ENCODE assay signal across 8 mouse cellular contexts in the genomic region with DNA sequence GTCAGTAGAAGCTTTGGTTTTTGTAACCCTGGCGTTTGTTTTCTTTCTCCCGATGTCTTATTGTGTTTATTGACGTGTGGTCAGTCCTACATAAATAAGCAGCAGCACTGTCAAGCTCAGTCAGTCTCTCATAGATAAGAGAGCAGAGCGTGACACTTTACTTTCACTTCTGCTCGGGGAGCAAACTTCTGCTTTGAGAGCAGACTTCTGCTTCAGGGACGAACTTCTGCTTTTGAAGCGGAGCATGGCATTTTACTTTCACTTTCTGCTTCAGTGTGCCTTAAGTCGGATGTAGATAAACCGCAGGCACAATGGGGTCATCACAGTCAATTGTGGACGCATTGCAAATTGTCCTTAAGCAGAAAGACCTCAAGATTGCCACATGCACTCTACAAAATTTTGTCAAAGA.
DNase-seq lines count a peak whose midpoint lies in the region; ATAC-seq lines count a peak whose summit lies in the region.

No protein-coding gene starts in this region.

- H3K4me3 ChIP-seq in liver, embryonic 13.5 days (replicated peaks) = peak overlapping the region; percentile 44
- H3K4me3 ChIP-seq in forebrain, embryonic 13.5 days = no peak overlapping the region
- H3K4me3 ChIP-seq in hindbrain, embryonic 16.5 days (ENCODE audit: low read length) = no peak overlapping the region

- H3K9ac ChIP-seq in liver, embryonic 13.5 days = no peak overlapping the region
- no peak overlapping the region for H3K9ac ChIP-seq in forebrain, embryonic 13.5 days
- H3K9ac ChIP-seq in hindbrain, embryonic 16.5 days (ENCODE audit: low read depth, low read length) = no peak overlapping the region

- no peak overlapping the region for H3K27ac ChIP-seq in liver, embryonic 13.5 days
- H3K27ac ChIP-seq in forebrain, embryonic 13.5 days = no peak overlapping the region
- H3K27ac ChIP-seq in hindbrain, embryonic 16.5 days (ENCODE audit: low read depth, low read length) = no peak overlapping the region

- ATAC-seq in liver, embryonic 13.5 days (ENCODE audit: low read depth) = peak; percentile 58; the same call in 1 of the 2 replicates
- ATAC-seq in forebrain, embryonic 13.5 days = no peak
- no peak for ATAC-seq in hindbrain, embryonic 16.5 days

- peak overlapping the region; percentile 47 for H3K4me2 ChIP-seq in liver, embryonic 13.5 days
- H3K4me2 ChIP-seq in forebrain, embryonic 13.5 days = no peak overlapping the region
- no peak overlapping the region for H3K4me2 ChIP-seq in hindbrain, embryonic 16.5 days (ENCODE audit: low read length)

- no peaks in the 10 kb centered on the region for H3K36me3 ChIP-seq in liver, embryonic 13.5 days
- no peaks in the 10 kb centered on the region for H3K36me3 ChIP-seq in forebrain, embryonic 13.5 days (ENCODE audit: poor library complexity, severe bottlenecking)
- H3K36me3 ChIP-seq in hindbrain, embryonic 16.5 days (ENCODE audit: control insufficient read depth, insufficient read depth, low read length) = no peaks in the 10 kb centered on the region

- 23% methylated on average over 10 of the region's 10 CpGs for WGBS in liver, embryonic 13.5 days (ENCODE audit: insufficient replicate concordance)
- WGBS in forebrain, embryonic 13.5 days = 94% methylated on average over 10 of the region's 10 CpGs
- WGBS in hindbrain, embryonic 16.5 days = 89% methylated on average over 10 of the region's 10 CpGs

- peak; percentile 8 for DNase-seq in gastrocnemius, adult 18-20 months (ENCODE audit: low spot score)
- DNase-seq in gastrocnemius, postnatal 14 days = no peak
- peak; percentile 23 for DNase-seq in adrenal gland, postnatal 14 days
- DNase-seq in liver, embryonic 13.5 days = no peak
- DNase-seq in skeletal muscle tissue, adult 2 months (ENCODE audit: low read depth, low spot score) = peak; percentile 30
- DNase-seq in gastrocnemius, postnatal 10 days = no peak

- no peaks in the 10 kb centered on the region for H3K9me3 ChIP-seq in liver, embryonic 13.5 days (replicated peaks)
- peaks cover 36% of the 10 kb centered on the region for H3K9me3 ChIP-seq in forebrain, embryonic 13.5 days (replicated peaks)
- H3K9me3 ChIP-seq in hindbrain, embryonic 16.5 days (ENCODE audit: control insufficient read depth, low read length) = peaks cover 4% of the 10 kb centered on the region; the same call in 1 of the 2 replicates

- intact Hi-C loops in gastrocnemius, postnatal 14 days (cut with DNase I; ENCODE audit: low total_unique reads) = no loop called here

- H3K4me1 ChIP-seq in liver, embryonic 13.5 days (replicated peaks) = no peaks in the 10 kb centered on the region
- no peaks in the 10 kb centered on the region for H3K4me1 ChIP-seq in forebrain, embryonic 13.5 days
- no peaks in the 10 kb centered on the region for H3K4me1 ChIP-seq in hindbrain, embryonic 16.5 days (ENCODE audit: control insufficient read depth, insufficient read depth, low read depth, low read length)

- H3K27me3 ChIP-seq in liver, embryonic 13.5 days = no peaks in the 10 kb centered on the region
- H3K27me3 ChIP-seq in forebrain, embryonic 13.5 days = no peaks in the 10 kb centered on the region
- no peaks in the 10 kb centered on the region for H3K27me3 ChIP-seq in hindbrain, embryonic 16.5 days (replicated peaks; ENCODE audit: control insufficient read depth, insufficient read depth, low read length)

Comparison
In these comparisons a context has a peak if more than half of its experiments do, and no peak if none do; other contexts are left out.
1. DNase-seq: peak in gastrocnemius, adult 18-20 months (single experiment), adrenal gland, postnatal 14 days (single experiment) and skeletal muscle tissue, adult 2 months (single experiment); none in gastrocnemius, postnatal 14 days (single experiment), liver, embryonic 13.5 days (single experiment) and gastrocnemius, postnatal 10 days (single experiment).